Mouse (Mus musculus): ENCODE results near the gene Ret. TPM values are rescaled to one million over a fixed set of nuclear protein-coding genes. Genes with fewer than 3 reads are reported as not detected.

Gene Ret
- polyA plus RNA-seq, 1 experiment from 2014 or later, result 3.8 TPM

DNA sequence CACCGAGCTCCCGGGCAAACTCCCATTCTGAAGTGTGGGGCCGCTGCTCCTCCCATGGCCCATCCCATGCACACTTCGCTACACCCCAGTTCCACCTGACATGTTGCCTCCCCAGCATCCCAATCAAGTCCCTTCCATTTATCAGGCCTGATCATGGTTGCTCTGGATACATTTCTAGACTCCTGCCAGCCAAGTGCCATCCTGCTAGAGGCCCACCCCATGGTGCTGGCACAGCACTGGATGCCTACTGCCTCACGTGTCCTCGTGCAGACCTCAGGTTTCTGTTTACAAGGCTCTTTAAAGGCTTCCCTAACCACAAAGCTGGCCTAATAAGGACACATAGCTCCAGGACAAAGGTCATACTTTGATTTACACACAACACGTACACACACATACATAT lies 26.1 kb downstream of the Ret start:
- Histone ChIP-seq H3K4me2 (replicated peaks) (no peak overlapping the region), H3K4me1 (no peaks in the 10 kb centered on the region), H3K27ac (replicated peaks) (no peak overlapping the region), H3K36me3 (no peaks in the 10 kb centered on the region), H3K4me3 (no peak overlapping the region), H3K9me3 (no peaks in the 10 kb centered on the region), H3K27me3 (no peaks in the 10 kb centered on the region), H3K9ac (replicated peaks) (no peak overlapping the region)
- ATAC-seq (ENCODE audit: low FRiP score, low read depth), result no peak
- 94% methylated on average over 7 of the region's 7 CpGs for WGBS

DNA sequence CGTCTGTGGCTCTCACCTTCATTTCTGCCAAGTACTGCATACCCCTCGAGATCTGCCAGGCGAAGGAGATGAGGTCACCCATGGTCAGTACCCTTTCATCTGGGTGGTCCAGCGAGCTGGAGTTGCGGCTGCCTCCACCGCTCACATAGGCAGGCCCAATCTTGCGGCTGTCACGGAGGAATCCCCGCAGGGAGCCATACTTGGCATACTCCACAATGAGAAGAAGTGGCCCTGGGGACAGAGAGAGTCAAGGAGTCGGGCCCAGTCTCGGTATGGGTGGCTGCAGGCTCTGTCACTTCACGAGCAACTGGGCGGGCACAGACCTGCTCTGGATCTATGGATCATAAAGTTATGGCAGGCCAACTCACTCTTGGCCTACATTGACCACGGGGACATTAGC lies 29.4 kb downstream of the Ret start:
- H3K4me1 ChIP-seq, result no peaks in the 10 kb centered on the region
- H3K4me3 ChIP-seq, result no peak overlapping the region
- H3K27me3 ChIP-seq, result no peaks in the 10 kb centered on the region
- no peak overlapping the region for H3K9ac ChIP-seq (replicated peaks)
- no peak for ATAC-seq (ENCODE audit: low FRiP score, low read depth)
- no peak overlapping the region for H3K27ac ChIP-seq (replicated peaks)
- no peaks in the 10 kb centered on the region for H3K36me3 ChIP-seq
- H3K4me2 ChIP-seq (replicated peaks), result no peak overlapping the region
- WGBS, result 85% methylated on average over 14 of the region's 14 CpGs
- no peaks in the 10 kb centered on the region for H3K9me3 ChIP-seq

DNA sequence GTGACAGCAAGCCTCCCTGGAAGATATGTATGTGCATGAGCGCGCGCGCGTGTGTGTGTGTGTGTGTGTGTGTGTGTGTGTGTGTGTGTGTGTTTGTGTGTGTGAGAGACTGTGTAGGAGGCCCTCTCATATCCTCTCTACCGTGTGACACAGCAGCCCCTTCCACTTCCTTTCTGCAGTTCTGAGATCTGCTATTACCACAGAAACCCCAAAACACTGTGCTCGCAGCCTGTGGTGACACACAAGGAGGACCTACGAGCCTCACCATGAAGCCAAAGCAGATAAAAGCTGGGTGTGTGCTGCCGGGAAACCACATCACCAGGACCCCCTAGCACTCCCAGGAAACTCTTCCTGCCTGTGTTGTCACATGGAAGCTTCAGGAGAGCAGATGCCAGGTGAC lies 30.5 kb downstream of the Ret start:
- no peak overlapping the region for H3K9ac ChIP-seq (replicated peaks)
- H3K9me3 ChIP-seq, result no peaks in the 10 kb centered on the region
- WGBS, result 90% methylated on average over 9 of the region's 9 CpGs

DNA sequence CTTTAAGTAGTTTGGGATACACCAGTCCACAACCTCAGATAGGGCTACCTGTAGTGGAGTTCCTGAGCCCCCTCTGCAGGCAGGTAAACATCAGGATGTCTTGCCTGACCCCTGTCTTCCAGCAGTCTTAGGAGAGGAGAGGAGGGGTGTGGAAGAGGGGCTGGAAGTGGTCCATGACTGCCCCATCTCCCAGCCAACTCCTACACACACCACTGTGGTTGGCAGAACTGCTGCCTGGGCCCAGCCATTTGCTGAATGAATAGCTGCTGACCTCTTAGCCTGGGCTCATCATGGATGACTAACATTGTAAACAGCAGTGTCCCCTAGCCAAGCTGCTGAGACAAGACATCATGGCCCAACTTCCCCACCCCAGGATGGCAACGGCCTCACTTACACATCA lies 32.0 kb downstream of the Ret start:
- Histone ChIP-seq H3K4me2 (replicated peaks) (no peak overlapping the region), H3K4me3 (no peak overlapping the region), H3K4me1 (no peaks in the 10 kb centered on the region), H3K9me3 (no peaks in the 10 kb centered on the region), H3K27me3 (no peaks in the 10 kb centered on the region), H3K9ac (replicated peaks) (no peak overlapping the region), H3K36me3 (no peaks in the 10 kb centered on the region), H3K27ac (replicated peaks) (no peak overlapping the region)
- WGBS, result 83% methylated on average over 1 of the region's 1 CpGs
- no peak for ATAC-seq (ENCODE audit: low FRiP score, low read depth)

More for the DNA sequence above, 30.5 kb downstream of the Ret start:
- Histone ChIP-seq H3K27ac (replicated peaks) (no peak overlapping the region), H3K4me1 (no peaks in the 10 kb centered on the region), H3K36me3 (no peaks in the 10 kb centered on the region), H3K4me3 (no peak overlapping the region), H3K4me2 (replicated peaks) (no peak overlapping the region), H3K27me3 (no peaks in the 10 kb centered on the region)
- ATAC-seq (ENCODE audit: low FRiP score, low read depth), result no peak

DNA sequence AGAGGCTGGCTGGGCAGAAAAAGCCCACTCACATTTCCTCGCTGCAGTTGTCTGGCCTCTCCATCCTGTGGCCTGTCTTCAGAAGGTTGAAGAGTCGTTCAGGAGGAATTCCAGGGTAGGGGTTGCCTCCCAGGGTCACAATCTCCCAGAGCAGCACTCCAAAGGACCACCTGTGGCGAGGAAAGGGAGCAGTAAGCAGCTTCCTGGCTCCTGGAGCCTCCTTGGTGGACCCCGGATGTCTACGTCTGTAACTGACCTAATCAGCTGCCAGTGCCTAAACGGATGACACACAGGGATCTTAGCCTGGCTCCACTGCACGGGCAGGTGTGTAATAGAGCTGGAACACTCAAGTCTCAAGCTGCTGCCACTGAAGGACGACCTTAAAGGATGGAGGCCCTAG lies 32.8 kb downstream of the Ret start:
- H3K4me3 ChIP-seq, result no peak overlapping the region
- H3K4me1 ChIP-seq, result no peaks in the 10 kb centered on the region
- H3K9me3 ChIP-seq, result no peaks in the 10 kb centered on the region
- H3K36me3 ChIP-seq, result no peaks in the 10 kb centered on the region
- ATAC-seq (ENCODE audit: low FRiP score, low read depth), result no peak
- no peaks in the 10 kb centered on the region for H3K27me3 ChIP-seq
- no peak overlapping the region for H3K9ac ChIP-seq (replicated peaks)
- no peak overlapping the region for H3K4me2 ChIP-seq (replicated peaks)
- WGBS, result 72% methylated on average over 8 of the region's 8 CpGs
- no peak overlapping the region for H3K27ac ChIP-seq (replicated peaks)

DNA sequence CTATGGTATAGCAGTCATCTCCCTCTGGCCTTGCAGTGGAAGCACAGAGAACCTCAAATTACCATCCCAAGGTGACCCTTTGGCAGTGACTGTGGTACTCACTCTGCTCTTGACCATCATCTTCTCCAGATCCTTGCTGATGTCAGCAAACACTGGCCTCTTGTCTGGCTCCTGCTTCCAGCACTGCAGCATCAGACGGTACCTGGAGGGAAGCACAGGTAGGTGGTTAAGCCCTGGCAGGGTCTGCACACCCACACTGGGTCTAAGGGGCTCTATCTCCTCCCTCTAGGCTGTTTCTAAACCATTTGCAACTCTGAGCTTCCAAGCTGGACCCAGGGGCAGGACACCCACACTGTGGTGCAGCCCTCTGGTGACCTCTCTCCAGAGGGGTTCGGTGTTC lies 34.4 kb downstream of the Ret start:
- H3K27ac ChIP-seq (replicated peaks), result no peak overlapping the region
- H3K27me3 ChIP-seq, result no peaks in the 10 kb centered on the region
- H3K9ac ChIP-seq (replicated peaks), result no peak overlapping the region
- 92% methylated on average over 2 of the region's 2 CpGs for WGBS
- H3K4me2 ChIP-seq (replicated peaks), result no peak overlapping the region
- no peaks in the 10 kb centered on the region for H3K36me3 ChIP-seq
- no peak for ATAC-seq (ENCODE audit: low FRiP score, low read depth)
- H3K4me1 ChIP-seq, result no peaks in the 10 kb centered on the region
- H3K9me3 ChIP-seq, result no peaks in the 10 kb centered on the region
- H3K4me3 ChIP-seq, result no peak overlapping the region

DNA sequence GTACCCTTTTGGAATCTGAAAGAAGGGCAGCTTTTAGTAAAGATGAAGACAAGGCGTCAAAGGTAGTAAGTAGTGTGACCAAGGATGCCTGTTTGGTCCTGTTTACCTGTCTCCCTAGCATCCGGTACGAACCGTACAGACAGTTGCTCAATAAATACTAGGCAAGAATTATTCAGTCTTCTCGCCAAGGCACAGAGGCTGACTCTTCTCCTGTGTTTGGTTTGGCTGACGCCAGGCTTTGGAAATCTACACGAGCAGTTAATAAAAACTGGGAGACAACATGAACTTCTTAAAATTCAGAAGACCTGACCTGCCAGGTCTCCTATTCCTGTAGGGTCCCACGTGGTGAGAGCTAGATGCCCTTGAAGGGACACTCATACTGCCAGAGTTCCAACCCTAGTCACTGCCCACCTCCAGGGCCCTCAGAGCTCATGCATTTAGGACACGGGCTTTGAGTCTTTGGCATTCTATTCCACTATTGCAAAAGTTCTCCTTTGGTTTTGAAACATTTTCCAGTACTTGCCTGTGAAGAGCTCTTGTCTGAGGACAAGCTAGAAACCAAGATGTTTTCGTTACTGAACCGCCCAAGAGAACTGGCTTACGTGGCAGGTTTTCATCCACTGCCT lies 34.9 kb downstream of the Ret start:
- no peak overlapping the region for H3K4me2 ChIP-seq (replicated peaks)
- H3K9me3 ChIP-seq, result no peaks in the 10 kb centered on the region
- 89% methylated on average over 12 of the region's 12 CpGs for WGBS
- ATAC-seq (ENCODE audit: low FRiP score, low read depth), result no peak
- H3K9ac ChIP-seq (replicated peaks), result no peak overlapping the region
- H3K27me3 ChIP-seq, result no peaks in the 10 kb centered on the region
- no peaks in the 10 kb centered on the region for H3K4me1 ChIP-seq
- no peak overlapping the region for H3K27ac ChIP-seq (replicated peaks)
- no peak overlapping the region for H3K4me3 ChIP-seq
- no peaks in the 10 kb centered on the region for H3K36me3 ChIP-seq

DNA sequence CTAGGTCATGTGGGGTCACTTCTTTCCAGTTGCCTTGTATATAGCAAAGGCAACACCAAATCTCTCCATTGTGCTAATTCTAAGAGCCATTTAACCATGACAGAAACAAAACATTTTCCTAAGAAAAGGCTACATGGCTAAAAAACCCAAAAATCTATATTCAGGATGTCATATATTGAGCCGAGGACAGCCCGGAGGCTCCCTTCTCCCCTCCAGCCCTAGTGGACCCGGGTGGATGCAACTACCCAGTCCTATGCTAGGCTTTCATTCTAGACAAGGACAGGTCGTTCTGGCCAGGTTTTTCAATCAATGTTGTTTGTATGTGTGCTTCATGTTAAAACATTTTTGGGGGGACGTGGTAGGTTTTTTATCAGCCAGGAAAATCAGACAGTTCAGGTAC lies 44.4 kb downstream of the Ret start:
- Histone ChIP-seq H3K27ac (replicated peaks) (no peak overlapping the region), H3K36me3 (no peaks in the 10 kb centered on the region), H3K4me1 (no peaks in the 10 kb centered on the region), H3K27me3 (no peaks in the 10 kb centered on the region), H3K9ac (replicated peaks) (no peak overlapping the region), H3K9me3 (no peaks in the 10 kb centered on the region), H3K4me2 (replicated peaks) (no peak overlapping the region), H3K4me3 (no peak overlapping the region)
- no peak for ATAC-seq (ENCODE audit: low FRiP score, low read depth)
- WGBS, result 71% methylated on average over 5 of the region's 5 CpGs

DNA sequence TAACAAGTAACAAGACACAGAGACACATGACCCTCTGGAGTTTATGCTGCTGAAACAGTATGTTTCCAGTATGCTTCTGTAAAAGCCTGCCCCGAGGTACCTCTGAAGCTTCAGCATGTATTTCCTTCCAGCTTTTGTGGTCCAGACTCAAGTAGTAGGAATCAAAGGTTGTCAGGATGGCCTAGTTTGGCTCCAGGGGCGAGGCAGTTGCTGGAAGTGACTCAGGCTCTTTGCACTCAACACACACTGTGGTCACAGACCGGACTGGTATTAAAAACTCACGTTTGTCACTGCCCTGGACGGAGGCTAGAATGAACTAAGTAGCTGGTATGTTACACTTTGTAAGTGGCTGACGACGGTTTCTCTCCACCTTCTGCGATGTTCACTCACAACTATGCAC lies 46.5 kb downstream of the Ret start:
- H3K27me3 ChIP-seq, result no peaks in the 10 kb centered on the region
- no peak overlapping the region for H3K9ac ChIP-seq (replicated peaks)
- H3K4me2 ChIP-seq (replicated peaks), result no peak overlapping the region
- no peaks in the 10 kb centered on the region for H3K36me3 ChIP-seq
- H3K27ac ChIP-seq (replicated peaks), result no peak overlapping the region
- H3K4me3 ChIP-seq, result no peak overlapping the region
- no peaks in the 10 kb centered on the region for H3K9me3 ChIP-seq
- WGBS, result 82% methylated on average over 8 of the region's 8 CpGs
- ATAC-seq (ENCODE audit: low FRiP score, low read depth), result no peak
- H3K4me1 ChIP-seq, result no peaks in the 10 kb centered on the region

DNA sequence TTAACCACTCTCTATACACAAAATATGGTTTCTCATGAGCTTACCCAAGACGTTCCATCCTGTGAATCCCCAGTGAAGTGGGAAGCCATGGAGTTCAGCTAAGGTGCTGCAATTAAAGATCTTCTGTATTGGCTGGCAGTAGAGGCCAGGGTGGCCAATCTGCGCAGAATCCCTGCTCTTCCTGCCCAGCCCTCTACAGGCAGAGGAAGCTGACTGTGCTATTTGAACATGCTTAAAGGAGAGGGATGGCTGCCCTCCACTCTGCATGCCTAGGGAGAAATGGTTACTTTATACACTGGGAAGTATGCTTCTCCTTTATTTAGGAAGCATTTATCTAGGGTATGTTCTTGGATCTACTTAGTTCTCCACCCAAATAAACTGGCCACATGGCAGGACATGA lies 47.0 kb downstream of the Ret start:
- no peak for ATAC-seq (ENCODE audit: low FRiP score, low read depth)
- 86% methylated on average over 2 of the region's 2 CpGs for WGBS
- H3K4me1 ChIP-seq, result no peaks in the 10 kb centered on the region

DNA sequence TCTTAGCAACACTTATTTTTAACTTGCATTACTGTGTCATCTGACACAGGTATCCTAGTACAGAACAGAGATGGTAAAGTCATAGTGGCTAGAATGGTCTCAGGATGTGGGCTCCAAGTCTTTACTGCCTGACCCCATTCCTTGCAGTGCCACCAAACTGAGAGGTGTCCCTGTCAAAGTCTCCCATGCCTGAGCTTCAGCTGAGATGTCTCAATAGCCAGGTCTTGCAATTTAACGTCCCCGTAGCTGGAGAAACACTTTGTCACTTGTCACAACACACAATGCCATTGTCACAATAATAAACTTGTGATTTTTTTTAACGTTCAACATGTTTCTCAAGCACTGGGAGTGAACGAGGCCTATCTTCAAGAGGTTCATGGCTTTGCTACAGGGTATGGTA lies 47.4 kb downstream of the Ret start:
- H3K9ac ChIP-seq (replicated peaks), result no peak overlapping the region
- no peaks in the 10 kb centered on the region for H3K4me1 ChIP-seq
- no peak overlapping the region for H3K4me2 ChIP-seq (replicated peaks)
- 87% methylated on average over 4 of the region's 4 CpGs for WGBS
- no peaks in the 10 kb centered on the region for H3K27me3 ChIP-seq
- H3K4me3 ChIP-seq, result no peak overlapping the region
- ATAC-seq (ENCODE audit: low FRiP score, low read depth), result no peak
- H3K9me3 ChIP-seq, result no peaks in the 10 kb centered on the region
- no peaks in the 10 kb centered on the region for H3K36me3 ChIP-seq
- no peak overlapping the region for H3K27ac ChIP-seq (replicated peaks)

More for the DNA sequence above, 47.0 kb downstream of the Ret start:
- Histone ChIP-seq H3K4me3 (no peak overlapping the region), H3K36me3 (no peaks in the 10 kb centered on the region), H3K27me3 (no peaks in the 10 kb centered on the region), H3K9me3 (no peaks in the 10 kb centered on the region), H3K4me2 (replicated peaks) (no peak overlapping the region), H3K9ac (replicated peaks) (no peak overlapping the region), H3K27ac (replicated peaks) (no peak overlapping the region)

DNA sequence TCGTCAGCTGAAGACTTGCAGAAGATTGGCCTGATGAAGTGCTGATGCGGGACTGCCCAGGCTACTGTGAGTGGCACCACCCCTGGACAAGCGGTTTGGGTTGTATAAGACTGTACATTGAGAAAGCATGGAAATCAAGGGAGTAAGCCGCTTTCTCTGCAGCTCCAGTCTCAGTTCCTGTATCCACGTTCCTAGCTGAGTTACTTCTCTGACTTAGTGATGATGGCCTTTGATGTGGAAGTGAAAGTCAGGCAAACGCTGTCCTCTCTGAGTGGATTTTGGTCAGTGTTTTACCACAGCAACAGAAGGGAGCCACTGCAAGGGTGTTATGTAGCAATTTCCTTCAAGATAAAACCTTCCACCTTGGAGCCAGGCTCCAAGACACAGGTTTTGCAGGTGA lies 56.6 kb downstream of the Ret start:
- Histone ChIP-seq H3K36me3 (no peaks in the 10 kb centered on the region), H3K9ac (replicated peaks) (no peak overlapping the region), H3K4me1 (peaks cover 2% of the 10 kb centered on the region; the same call in 1 of the 2 replicates), H3K9me3 (no peaks in the 10 kb centered on the region), H3K4me2 (replicated peaks) (no peak overlapping the region), H3K27me3 (0 out of 2 replicates have a peak, but pooled peaks cover 2% of the 10 kb centered on the region), H3K4me3 (no peak overlapping the region), H3K27ac (replicated peaks) (no peak overlapping the region)
- WGBS, result 88% methylated on average over 6 of the region's 6 CpGs
- ATAC-seq (ENCODE audit: low FRiP score, low read depth), result no peak
